ENCODE assay signal across 18 mouse cellular contexts in the genomic region with DNA sequence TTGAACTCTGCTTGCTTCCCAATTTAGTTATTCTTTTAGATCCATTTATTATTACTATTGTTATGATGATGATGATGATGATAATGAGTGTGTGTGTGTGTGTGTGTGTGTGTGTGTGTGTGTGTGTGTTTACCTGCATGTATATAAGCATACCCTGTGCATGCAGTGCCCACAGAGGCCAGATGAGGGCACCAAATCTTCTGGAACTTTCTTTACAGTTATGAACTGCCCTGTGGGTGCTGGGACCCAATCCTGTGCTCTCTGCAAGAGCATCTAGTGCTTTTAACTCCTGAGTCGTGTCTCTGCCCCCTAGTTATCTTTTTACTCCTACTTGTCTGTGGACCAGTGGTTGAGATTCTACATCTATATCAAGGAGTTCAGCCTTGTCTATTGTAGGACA.
DNase-seq lines count a peak whose midpoint lies in the region; ATAC-seq lines count a peak whose summit lies in the region.
"Had no signal": no experiment of that assay in that cellular context is flagged by ENCODE, and none has a peak within 500 bp of the region (broad histone marks: within the 10 kb centered on the region; RNA-seq: fewer than 3 reads in every experiment).

No protein-coding gene starts in this region.

- no peak overlapping the region for H3K4me3 ChIP-seq in hindbrain, embryonic 14.5 days (replicated peaks; ENCODE audit: low read length)
- H3K4me3 ChIP-seq in hindbrain, embryonic 10.5 days, result no peak overlapping the region
- H3K4me3 ChIP-seq: embryonic facial prominence, embryonic 15.5 days; forebrain, embryonic 12.5 days; gastrocnemius, adult 2 months; limb, embryonic 15.5 days; midbrain, embryonic 12.5 days had no signal

- peaks cover 15% of the 10 kb centered on the region for H3K4me1 ChIP-seq in hindbrain, embryonic 14.5 days (replicated peaks; ENCODE audit: control insufficient read depth, insufficient read depth, low read length)
- peaks cover 6% of the 10 kb centered on the region; the same call in 1 of the 2 replicates for H3K4me1 ChIP-seq in hindbrain, embryonic 10.5 days (replicated peaks)
- H3K4me1 ChIP-seq: forebrain, embryonic 12.5 days; midbrain, embryonic 12.5 days had no signal

- 93% methylated on average over 1 of the region's 1 CpGs for WGBS in hindbrain, embryonic 14.5 days
- 97% methylated on average over 1 of the region's 1 CpGs for WGBS in hindbrain, embryonic 10.5 days

- no peak for DNase-seq in hindbrain, embryonic 14.5 days (ENCODE audit: low spot score)
- DNase-seq in hindbrain, embryonic 10.5 days (ENCODE audit: low spot score), result no peak
- DNase-seq in lung, postnatal 10 days, result peak; percentile 6
- DNase-seq in lung, postnatal 25 days (ENCODE audit: low spot score), result no peak
- peak; percentile 52 for DNase-seq in ES-CJ7 (ENCODE audit: low read depth, low spot score)
- no peak for DNase-seq in Muller cell, postnatal 12 days (ENCODE audit: inconsistent ontology term)
- no peak for DNase-seq in left cerebral cortex, adult 11 months (ENCODE audit: low spot score)
- DNase-seq: adrenal gland, adult 8-10 months; gastrocnemius, adult 2 months; heart, adult 18-20 months; heart, postnatal 14 days; lung, postnatal 14 days had no signal

- no peaks in the 10 kb centered on the region for H3K27me3 ChIP-seq in hindbrain, embryonic 14.5 days (ENCODE audit: control insufficient read depth, insufficient read depth, low read length)
- H3K27me3 ChIP-seq in hindbrain, embryonic 10.5 days (ENCODE audit: insufficient read depth, poor library complexity, severe bottlenecking), result no peaks in the 10 kb centered on the region
- H3K27me3 ChIP-seq: embryonic facial prominence, embryonic 15.5 days; limb, embryonic 15.5 days had no signal

- no peak for ATAC-seq in hindbrain, embryonic 14.5 days (ENCODE audit: low FRiP score)
- 0 out of 2 replicates have a peak, but pooled peaks have one; percentile 19 for ATAC-seq in megakaryocyte progenitor cell, adult 5-6 weeks (replicated peaks; ENCODE audit: poor library complexity)
- ATAC-seq: intestine, embryonic 16.5 days had no signal

- no peak overlapping the region for H3K4me2 ChIP-seq in hindbrain, embryonic 14.5 days (replicated peaks)
- H3K4me2 ChIP-seq: forebrain, embryonic 12.5 days; limb, embryonic 15.5 days; midbrain, embryonic 12.5 days had no signal

- H3K36me3 ChIP-seq in hindbrain, embryonic 14.5 days (replicated peaks; ENCODE audit: control insufficient read depth, insufficient read depth), result no peaks in the 10 kb centered on the region
- no peaks in the 10 kb centered on the region for H3K36me3 ChIP-seq in hindbrain, embryonic 10.5 days
- H3K36me3 ChIP-seq: embryonic facial prominence, embryonic 15.5 days; forebrain, embryonic 12.5 days; limb, embryonic 15.5 days; midbrain, embryonic 12.5 days had no signal

- no peaks in the 10 kb centered on the region; the same call in 1 of the 2 replicates for H3K9me3 ChIP-seq in hindbrain, embryonic 14.5 days (ENCODE audit: control insufficient read depth, low read length)
- H3K9me3 ChIP-seq in hindbrain, embryonic 10.5 days, result peaks cover 3% of the 10 kb centered on the region; the same call in 1 of the 2 replicates
- H3K9me3 ChIP-seq: embryonic facial prominence, embryonic 15.5 days; forebrain, embryonic 12.5 days; limb, embryonic 15.5 days; midbrain, embryonic 12.5 days had no signal

- H3K9ac ChIP-seq in hindbrain, embryonic 14.5 days, result no peak overlapping the region
- H3K9ac ChIP-seq: embryonic facial prominence, embryonic 15.5 days; forebrain, embryonic 12.5 days; limb, embryonic 15.5 days; midbrain, embryonic 12.5 days had no signal

- H3K27ac ChIP-seq in hindbrain, embryonic 14.5 days, result peak overlapping the region; percentile 1; the same call in 1 of the 2 replicates
- no peak overlapping the region for H3K27ac ChIP-seq in hindbrain, embryonic 10.5 days
- H3K27ac ChIP-seq: embryonic facial prominence, embryonic 15.5 days; forebrain, embryonic 12.5 days; gastrocnemius, adult 2 months; limb, embryonic 15.5 days; midbrain, embryonic 12.5 days had no signal

Comparison
In these comparisons a context has a peak if more than half of its experiments do, and no peak if none do; other contexts are left out.
1. DNase-seq: peak in lung, postnatal 10 days (single experiment) and ES-CJ7 (single experiment); none in hindbrain, embryonic 14.5 days (single experiment), hindbrain, embryonic 10.5 days (single experiment), lung, postnatal 25 days (single experiment), Muller cell, postnatal 12 days (single experiment) and left cerebral cortex, adult 11 months (single experiment).